In the genomic region with DNA sequence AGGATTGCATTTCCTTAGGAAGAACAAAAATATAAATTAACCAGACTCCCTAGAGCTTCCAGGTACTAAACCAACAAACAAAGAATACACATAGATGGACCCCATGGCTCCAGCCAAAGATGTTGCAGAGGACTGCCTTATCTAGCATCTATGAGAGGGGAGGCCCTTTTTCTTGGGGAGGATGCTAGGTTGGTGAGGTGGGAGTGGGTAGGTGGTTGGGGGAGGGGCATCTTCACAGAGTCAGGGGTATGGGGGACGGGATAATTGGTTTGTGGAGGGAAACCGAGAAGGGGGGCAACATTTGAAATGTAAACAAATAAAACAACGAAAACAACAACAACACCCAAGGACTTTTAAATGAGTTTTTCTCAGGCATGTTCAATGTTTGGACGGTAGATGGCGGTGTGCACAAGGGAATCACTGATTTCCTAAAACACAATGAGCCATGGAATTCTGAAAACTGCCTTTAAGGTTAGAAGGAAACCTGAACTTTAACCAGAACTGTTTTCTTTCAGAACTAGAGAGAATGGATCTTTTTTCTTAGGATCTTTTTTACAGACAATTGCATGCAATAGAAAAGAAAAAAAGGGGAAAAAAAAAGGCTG, we compare ENCODE assay signal across 8 mouse cellular contexts.
A peak's percentile ranks its signal among the peaks of the same experiment; 100 is the strongest.
DNase-seq lines count a peak whose midpoint lies in the region; ATAC-seq and TF ChIP-seq lines count a peak whose summit lies in the region.
"Not testable (repeated sequence)": the region's sequence is repeated elsewhere in the genome, so short reads cannot be mapped to it uniquely, and the experiment has no call there.

No protein-coding gene starts in this region.

- peak; percentile 10 for DNase-seq in ES-CJ7 (ENCODE audit: low read depth, low spot score)
- peak; percentile 54 for DNase-seq in brain, embryonic 14.5 days (ENCODE audit: low read depth)
- DNase-seq in embryonic facial prominence, embryonic 11.5 days (ENCODE audit: low spot score) = peak; percentile 42
- DNase-seq in heart, adult 2 months = not testable (repeated sequence)
- peak; percentile 13 for DNase-seq in induced T-regulatory cell, adult 2 months (ENCODE audit: low read depth)
- DNase-seq in limb, embryonic 10.5 days (ENCODE audit: low spot score) = peak; percentile 37
- DNase-seq in lung, postnatal 10 days = peak; percentile 1

- H3K79me2 ChIP-seq in heart, adult 2 months (replicated peaks; ENCODE audit: control insufficient read depth, insufficient read depth, low read length) = not testable (repeated sequence)

- peak; percentile 39; the same call in 1 of the 2 replicates for TF ChIP-seq CTCF in brain, embryonic 14.5 days (IDR thresholded peaks at IDR 0.05; ENCODE audit: borderline replicate concordance, extremely low read depth, insufficient read depth, insufficient read length)
- TF ChIP-seq CTCF in heart, adult 2 months (IDR thresholded peaks at IDR 0.05) = peak; percentile 50

- 11% methylated on average over 5 of the region's 5 CpGs for WGBS in embryonic facial prominence, embryonic 11.5 days
- 5% methylated on average over 5 of the region's 5 CpGs for WGBS in heart, adult 2 months
- WGBS in limb, embryonic 10.5 days = 7% methylated on average over 5 of the region's 5 CpGs
- 9% methylated on average over 5 of the region's 5 CpGs for WGBS in neural tube, embryonic 12.5 days

- not testable (repeated sequence) for TF ChIP-seq POLR2A in brain, embryonic 14.5 days (IDR thresholded peaks at IDR 0.05; ENCODE audit: borderline replicate concordance, extremely low read depth, insufficient read depth, insufficient read length, poor library complexity, severe bottlenecking); heart, adult 2 months (IDR thresholded peaks at IDR 0.05; ENCODE audit: insufficient read depth, low read depth, low read length)

- not testable (repeated sequence) for TF ChIP-seq EP300 in heart, adult 2 months (IDR thresholded peaks at IDR 0.05; ENCODE audit: insufficient read depth, low read depth, low read length)

- not testable (repeated sequence) for H3K9me3 ChIP-seq in embryonic facial prominence, embryonic 11.5 days (replicated peaks; ENCODE audit: control insufficient read depth, low read length); limb, embryonic 10.5 days (replicated peaks); neural tube, embryonic 12.5 days

- H3K4me1 ChIP-seq in embryonic facial prominence, embryonic 11.5 days (ENCODE audit: control insufficient read depth, insufficient read depth, low read length); heart, adult 2 months (ENCODE audit: control insufficient read depth, insufficient read depth, low read length); limb, embryonic 10.5 days; neural tube, embryonic 12.5 days: not testable (repeated sequence)

- H3K27ac ChIP-seq in embryonic facial prominence, embryonic 11.5 days (replicated peaks; ENCODE audit: low read depth, low read length); heart, adult 2 months; limb, embryonic 10.5 days; neural tube, embryonic 12.5 days: not testable (repeated sequence)

- not testable (repeated sequence) for H3K36me3 ChIP-seq in embryonic facial prominence, embryonic 11.5 days (replicated peaks; ENCODE audit: control insufficient read depth, insufficient read depth, low read depth, low read length); heart, adult 2 months (ENCODE audit: control insufficient read depth, insufficient read depth, low read length); limb, embryonic 10.5 days; neural tube, embryonic 12.5 days

- intact Hi-C loops in heart, adult 2 months (cut with DNase I) = not testable (repeated sequence)

- not testable (repeated sequence) for H3K4me2 ChIP-seq in embryonic facial prominence, embryonic 11.5 days (ENCODE audit: low read depth, low read length); neural tube, embryonic 12.5 days (replicated peaks)

- ATAC-seq in embryonic facial prominence, embryonic 11.5 days (replicated peaks; ENCODE audit: insufficient number of reproducible peaks, low FRiP score, low TSS enrichment, low read depth) = not testable (repeated sequence)
- ATAC-seq in neural tube, embryonic 12.5 days (ENCODE audit: low FRiP score, low read depth) = 0 out of 2 replicates have a peak, but pooled peaks have one; percentile 48

- not testable (repeated sequence) for H3K9ac ChIP-seq in embryonic facial prominence, embryonic 11.5 days (replicated peaks; ENCODE audit: low read length); heart, adult 2 months (ENCODE audit: low read depth, low read length); neural tube, embryonic 12.5 days

- H3K27me3 ChIP-seq in embryonic facial prominence, embryonic 11.5 days (ENCODE audit: control insufficient read depth, insufficient read depth, low read length); heart, adult 2 months (ENCODE audit: control insufficient read depth, insufficient read depth, low read length); limb, embryonic 10.5 days (ENCODE audit: low read depth, poor library complexity, severe bottlenecking); neural tube, embryonic 12.5 days (replicated peaks): not testable (repeated sequence)

- H3K4me3 ChIP-seq in embryonic facial prominence, embryonic 11.5 days (ENCODE audit: low read depth, low read length); heart, adult 2 months; limb, embryonic 10.5 days; neural tube, embryonic 12.5 days: not testable (repeated sequence)
